Mouse (Mus musculus): ENCODE data around the gene Fgfr2.
A peak's percentile ranks its signal among the peaks of the same experiment; 100 is the strongest.

Fgfr2 gene

DNA sequence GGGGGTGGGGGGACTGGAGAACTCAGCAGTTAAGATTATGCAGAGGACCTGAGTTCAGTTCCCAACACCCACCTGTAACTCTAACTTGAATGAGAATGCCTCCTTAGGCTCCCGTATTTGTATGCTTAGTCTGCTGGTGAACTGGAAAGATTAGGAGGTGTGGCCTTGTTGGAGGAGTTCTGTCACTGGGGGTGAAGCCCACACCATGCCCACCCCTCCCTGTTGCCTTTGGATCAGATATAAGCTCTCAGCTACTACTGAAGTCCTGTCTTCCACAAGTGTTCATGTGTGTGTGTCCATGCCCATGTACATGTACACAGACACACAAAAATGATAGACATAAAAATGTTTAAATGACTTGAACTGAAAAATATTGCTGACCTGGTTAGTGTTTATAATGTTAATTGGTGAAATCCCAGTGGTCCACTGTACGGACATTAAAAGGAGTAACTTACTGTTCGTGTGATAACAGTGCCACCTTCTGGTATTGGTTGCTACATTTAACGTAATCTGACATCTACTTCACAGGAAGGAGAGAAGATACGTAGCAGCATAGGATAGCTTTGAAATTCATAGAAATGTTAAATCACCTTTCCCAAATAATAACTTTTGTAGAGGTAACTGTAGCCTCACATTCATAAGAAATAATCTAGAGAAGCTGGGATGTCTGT is 2208.3 kb downstream of the Fgfr2 start:
- no peak for DNase-seq (ENCODE audit: low spot score in 2 of 2)

DNA sequence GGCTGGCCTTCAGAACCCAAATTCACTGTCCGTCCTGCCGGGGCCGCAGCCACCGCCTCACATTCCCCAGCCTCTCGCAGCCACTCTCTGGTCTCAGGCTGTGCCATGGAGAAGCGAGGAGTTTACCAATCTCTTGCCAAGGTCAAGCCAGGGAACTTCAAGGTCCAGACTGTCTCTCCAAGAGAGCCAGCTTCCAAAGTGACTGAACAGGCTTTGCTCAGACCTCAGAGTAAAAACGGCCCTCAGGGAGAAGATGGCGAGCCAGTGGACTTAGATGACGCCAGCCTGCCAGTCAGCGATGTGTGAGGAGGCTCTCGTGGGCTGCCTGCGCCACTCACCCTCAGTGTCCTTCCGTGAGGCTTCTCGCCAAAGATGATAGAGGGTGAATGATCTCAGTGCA is 2212.3 kb downstream of the Fgfr2 start:
- DNase-seq (ENCODE audit: low spot score in 2 of 2), result no peak

- no peak for DNase-seq (ENCODE audit: low spot score in 2 of 2)
These were observed 2218.4 kb downstream of the Fgfr2 start for GRCm38 (mm10) chr7:130904571-130905365.

- DNase-seq (ENCODE audit: low spot score in 2 of 2), result no peak
These were observed 2219.6 kb downstream of the Fgfr2 start for GRCm38 (mm10) chr7:130903505-130904074.

DNA sequence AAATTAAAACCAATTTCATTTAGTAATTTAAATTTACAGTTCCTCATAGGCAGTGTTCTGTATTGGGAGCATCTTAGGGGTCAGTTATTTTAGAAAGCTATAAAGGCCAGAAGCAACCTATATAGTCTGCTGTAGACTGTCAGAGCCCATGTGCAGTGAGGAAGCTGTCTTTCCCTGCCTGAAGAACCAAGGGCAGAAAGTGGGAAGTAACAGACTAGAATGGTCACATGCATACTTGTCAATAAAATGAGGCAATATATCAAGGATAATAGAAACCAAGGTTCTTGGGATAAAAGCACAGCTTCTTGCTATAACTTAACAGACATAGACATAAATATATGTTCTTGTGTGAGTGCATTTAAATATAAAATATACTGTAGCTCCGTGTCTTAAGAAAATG is 2220.2 kb downstream of the Fgfr2 start:
- no peak for DNase-seq (ENCODE audit: low spot score in 2 of 2)

DNA sequence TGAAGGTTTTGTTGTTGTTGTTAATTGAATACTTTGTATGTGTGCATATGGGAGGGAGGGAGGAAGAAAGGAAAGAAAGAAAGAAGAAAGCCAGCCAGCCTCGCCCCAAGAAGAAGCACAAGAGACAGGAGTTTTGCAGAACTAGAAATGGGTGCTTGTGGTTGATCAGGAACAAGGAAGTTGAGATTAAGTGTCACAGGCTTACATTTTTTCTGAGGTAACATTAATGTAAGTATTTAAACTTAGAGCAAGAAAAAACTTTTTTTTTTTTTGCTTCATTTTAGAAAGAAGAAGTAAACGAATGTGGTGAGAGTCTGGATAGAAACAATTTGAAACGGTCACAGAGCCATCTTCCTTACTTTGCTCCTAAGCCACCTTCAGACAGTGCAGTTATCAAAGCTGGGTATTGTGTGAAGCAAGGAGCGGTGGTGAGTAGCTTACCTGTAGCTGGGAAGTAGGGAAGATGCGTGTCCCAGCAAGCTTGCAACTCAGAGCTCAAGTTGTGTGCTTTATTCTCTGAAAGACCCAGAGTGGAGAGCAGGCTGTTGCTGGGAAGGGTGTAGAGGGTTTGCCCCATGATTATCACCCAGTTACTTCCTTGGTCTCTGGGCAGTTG is 2222.8 kb downstream of the Fgfr2 start:
- no peak for DNase-seq (ENCODE audit: low spot score in 2 of 2)

- DNase-seq (ENCODE audit: low spot score in 2 of 2), result no peak
These were observed 2224.8 kb downstream of the Fgfr2 start for GRCm38 (mm10) chr7:130898373-130898772.

DNA sequence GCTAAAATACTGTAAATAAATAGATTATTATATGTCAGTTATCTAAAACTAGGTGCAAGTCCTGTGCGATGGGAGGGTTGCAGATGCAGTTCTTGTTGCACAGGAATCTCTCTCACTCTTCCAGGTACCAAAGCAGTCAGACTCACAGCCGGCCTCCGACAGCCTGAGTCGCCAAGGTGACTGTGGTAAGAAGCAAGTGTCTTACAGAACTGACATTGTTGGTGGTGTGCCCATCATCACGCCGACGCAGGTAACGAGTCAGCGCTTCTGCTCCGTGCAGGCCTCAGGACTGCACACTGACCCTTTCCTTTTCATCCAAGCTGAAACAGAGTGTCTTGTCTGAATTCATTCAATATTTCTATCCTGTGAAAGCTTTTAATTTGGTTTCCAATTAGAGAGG is 2225.9 kb downstream of the Fgfr2 start:
- no peak for DNase-seq (ENCODE audit: low spot score in 2 of 2)

- no peak for DNase-seq (ENCODE audit: low spot score in 2 of 2)
These were observed 2227.1 kb downstream of the Fgfr2 start for GRCm38 (mm10) chr7:130896064-130896463.

DNA sequence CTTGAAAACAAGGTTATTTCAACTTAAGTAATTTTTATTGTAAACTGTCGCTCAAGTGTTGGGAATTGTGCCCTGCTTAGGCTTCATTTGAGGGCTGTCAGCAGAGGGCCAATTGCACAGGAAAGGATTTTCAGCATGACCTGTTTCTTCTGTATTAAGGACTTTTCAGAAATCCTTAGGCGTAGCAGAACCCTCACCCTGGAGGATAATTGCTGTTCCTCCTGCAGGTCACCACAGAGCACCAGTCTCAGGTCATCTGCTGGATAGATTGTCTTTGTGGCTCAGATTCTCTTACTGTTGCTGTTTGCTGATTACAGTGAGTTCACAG is 2227.6 kb downstream of the Fgfr2 start:
- DNase-seq (ENCODE audit: low spot score in 2 of 2), result no peak

DNA sequence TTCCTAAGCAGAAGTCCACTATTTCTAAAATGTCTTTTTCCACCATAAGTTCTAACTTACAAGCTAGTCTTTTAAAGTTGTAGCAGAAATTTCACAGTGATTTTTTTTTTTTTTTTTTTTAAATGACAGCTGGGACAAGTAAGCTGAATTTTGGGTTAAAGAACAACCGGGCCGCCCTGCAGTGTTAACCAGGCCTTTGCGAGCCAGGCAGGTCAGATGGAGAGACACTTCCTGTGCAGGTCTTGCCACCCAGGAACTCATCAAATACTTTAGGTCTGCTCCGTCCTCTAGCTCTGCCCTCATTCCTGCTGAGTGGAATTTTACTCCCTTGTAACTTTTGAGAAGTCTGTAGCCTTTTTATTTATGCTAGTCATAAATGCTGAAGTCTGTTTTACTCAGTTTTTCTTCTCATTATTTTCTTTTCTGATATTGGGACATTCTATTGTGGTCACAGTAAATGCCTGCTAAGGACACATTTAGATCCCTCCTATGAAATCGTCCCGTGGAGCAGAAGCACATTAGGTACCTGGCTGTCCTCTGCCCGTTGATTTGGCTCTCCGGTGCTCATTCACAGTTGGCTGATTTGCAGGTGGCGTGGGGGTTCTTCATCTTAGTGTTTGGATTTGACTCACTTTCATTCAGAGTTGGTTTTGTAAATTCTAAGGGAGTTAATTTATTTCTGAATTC is 2228.1 kb downstream of the Fgfr2 start:
- no peak for DNase-seq (ENCODE audit: low spot score in 2 of 2)

DNA sequence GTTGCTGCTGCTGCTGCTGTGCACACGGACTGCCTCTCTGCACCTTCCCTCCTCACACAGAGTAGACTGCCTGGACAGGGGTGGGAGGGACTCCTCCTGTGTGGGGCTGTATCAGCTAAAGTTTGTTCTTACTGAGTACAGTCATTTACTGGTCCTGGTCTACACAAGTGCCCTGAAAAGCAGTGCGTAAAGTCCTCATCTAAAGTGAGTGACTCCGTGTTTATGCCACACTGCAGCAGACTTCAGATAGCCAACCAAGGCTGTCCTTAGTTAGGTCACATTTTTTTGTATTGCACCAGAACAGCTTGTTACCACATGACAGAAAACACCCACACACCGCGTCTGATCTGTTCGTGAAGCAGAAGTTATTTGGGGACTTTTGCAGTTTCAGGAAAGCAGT is 2230.2 kb downstream of the Fgfr2 start:
- DNase-seq (ENCODE audit: low spot score in 2 of 2), result no peak

DNA sequence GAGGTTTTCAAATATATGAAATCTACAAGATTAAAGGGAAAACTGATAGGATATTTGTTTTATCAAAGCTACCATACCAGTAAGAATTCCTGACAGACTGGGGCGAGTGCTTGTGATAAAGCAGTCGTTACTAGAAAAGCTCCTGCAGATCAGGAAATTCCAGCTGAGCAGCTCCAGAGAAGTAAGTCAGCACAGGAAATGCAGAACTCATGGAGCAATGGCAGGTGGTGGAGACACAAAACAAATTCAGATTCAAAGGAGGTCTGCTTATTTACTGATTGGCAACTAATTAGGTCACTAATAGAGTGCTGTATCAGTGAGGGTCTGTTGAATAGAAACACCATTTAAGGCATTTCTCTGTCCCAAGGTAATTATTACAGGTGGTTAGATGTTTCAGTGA is 2232.3 kb downstream of the Fgfr2 start:
- no peak for DNase-seq (ENCODE audit: low spot score in 2 of 2)

- DNase-seq (ENCODE audit: low spot score in 2 of 2), result no peak
These were observed 2235.2 kb downstream of the Fgfr2 start for GRCm38 (mm10) chr7:130887946-130888345.

DNA sequence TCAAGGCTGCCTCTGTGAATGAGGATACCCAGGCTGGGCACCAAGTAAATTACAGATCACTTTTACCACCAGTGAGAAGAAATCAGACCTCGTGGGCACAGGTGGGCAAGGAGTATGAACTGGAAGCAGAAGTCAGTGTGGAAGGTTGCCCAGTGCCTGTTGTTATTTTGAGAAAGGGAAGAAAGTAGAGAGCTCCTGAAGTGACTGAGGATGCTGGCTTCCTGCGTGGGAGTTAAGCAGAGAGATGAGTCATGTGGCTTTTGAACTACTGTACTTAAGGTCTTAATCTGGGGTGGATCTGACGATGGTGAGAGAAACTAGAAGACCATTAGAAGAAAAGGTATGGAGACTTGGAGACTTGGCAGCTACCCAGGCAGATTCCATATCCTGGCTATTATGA is 2236.9 kb downstream of the Fgfr2 start:
- no peak for DNase-seq (ENCODE audit: low spot score in 2 of 2)

GRCm38 (mm10) chr7:130884161-130884560 is 2239.0 kb downstream of the Fgfr2 start:
- DNase-seq (ENCODE audit: low spot score in 2 of 2), result no peak

DNA sequence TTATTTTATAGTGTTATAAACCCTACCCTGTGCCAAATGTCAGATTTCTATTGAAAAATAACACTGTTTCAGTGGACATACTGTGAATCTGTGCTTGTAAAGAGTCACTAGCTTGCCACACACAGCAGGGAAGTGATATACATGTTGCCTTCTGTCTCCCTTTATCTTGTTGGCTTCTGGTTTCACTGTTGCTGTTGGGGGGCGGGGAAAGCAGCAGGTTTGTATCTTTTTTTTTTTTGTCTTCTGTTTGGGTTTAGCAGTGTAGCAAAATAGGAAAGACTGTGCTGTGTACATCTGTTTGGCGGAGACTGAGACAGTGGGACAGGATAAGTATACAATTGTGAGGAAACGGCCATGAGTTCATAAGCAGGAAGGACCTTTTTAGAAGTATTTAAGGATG is 2255.9 kb downstream of the Fgfr2 start:
- DNase-seq (ENCODE audit: low spot score in 2 of 2), result no peak

- no peak for DNase-seq (ENCODE audit: low spot score in 2 of 2)
These were observed 2256.5 kb downstream of the Fgfr2 start for GRCm38 (mm10) chr7:130866640-130867039.

DNA sequence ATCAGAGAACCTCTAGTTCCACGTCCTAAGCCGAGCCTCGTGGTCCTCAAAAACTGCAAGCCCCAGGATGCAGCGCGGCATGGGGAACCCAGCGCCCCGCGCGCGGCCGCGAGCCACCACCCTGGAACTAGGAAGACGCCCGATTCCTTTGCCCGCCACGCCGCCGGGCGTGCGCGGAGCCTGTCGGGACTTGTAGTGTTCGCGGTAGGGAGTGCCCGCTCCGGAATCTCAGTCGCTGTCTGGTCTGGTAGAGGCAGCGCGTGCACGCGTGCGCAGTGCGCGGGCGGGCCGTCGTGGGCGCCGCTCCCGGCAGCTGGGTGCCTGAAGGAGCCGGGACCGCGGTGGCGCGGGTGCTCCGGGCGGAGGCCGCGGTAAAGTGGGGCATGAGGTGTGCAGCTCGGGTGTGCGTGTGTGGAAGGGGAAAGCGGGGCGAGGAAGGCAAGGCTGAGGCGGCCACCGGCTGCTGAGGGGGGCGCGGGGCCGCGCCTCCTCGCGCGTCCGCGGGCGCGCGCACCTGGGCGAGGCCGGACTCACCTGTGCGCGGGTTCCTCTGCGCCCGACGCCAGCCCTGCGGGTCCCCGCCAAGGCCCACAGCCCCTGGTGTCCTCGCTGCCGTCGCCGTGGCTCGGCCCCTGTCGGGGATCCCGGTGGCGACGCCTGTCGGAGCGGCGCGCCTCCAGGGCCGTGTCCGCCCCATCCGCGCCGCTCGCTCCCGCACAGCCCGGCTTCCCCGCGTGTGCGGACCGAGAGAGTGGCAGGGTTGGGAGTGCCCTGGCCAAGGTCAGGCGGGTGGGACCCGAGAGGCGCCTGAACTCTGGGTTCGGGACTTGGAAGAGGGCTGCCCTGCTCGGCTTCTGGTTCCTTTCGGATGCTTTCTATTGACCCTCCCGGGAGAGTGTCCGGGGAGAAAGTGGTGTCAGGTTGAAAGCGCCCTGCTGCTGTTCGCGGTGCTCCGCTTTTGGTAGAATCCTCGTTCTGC is 2257.2 kb downstream of the Fgfr2 start, which contains the start of gene Plekha1:
Gene Plekha1, plus strand, starts transcription at position 144 of the 979 bp plus-strand sequence.
- DNase-seq (ENCODE audit: low spot score in 2 of 2), result peak; percentile 98

DNA sequence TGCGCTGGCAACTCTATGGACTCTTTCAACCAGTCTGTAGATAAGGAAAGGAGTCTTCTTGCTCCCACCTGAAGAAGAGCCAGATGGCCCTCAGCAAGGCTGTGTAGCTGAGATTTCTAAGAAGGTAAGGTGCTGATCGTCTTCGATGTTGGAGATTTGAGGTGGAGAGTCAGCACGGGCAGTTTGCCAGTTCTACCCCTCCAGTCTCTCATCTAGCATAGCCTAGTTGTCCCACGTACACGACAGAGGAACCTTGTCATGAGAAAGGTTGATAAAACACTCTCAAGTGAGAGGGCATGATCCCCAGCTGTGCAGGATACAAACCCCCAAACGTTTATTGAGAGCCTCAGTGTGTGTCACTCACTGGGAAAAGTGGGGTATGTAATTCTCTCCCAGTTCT is 2258.4 kb downstream of the Fgfr2 start:
- peak in 1 of 2 experiments; percentile 25 for DNase-seq (ENCODE audit: low spot score in 2 of 2)

- peak in 1 of 2 experiments; percentile 36 for DNase-seq (ENCODE audit: low spot score in 2 of 2)
These were observed 2260.6 kb downstream of the Fgfr2 start for GRCm38 (mm10) chr7:130862501-130862900.
